Mouse (Mus musculus) bone marrow macrophage, adult 2 months (primary cell): Measurements from ENCODE around the gene Ubxn7.

Source experiments
- CTCF ChIP-seq: IDR thresholded peaks from 2 replicates; pipeline ENCODE4 v1.5.1; 2012; ENCODE audit warnings: low read depth, mild to moderate bottlenecking, low read length, moderate library complexity
- POLR2A ChIP-seq: IDR thresholded peaks from 2 replicates; pipeline ENCODE4 v1.6.1; 2012; ENCODE audit warnings: mild to moderate bottlenecking, low read depth, low read length, borderline replicate concordance

- TF ChIP-seq POLR2A (no peak), CTCF (no peak)
These were observed 101.1 kb downstream of the Ubxn7 start for GRCm38 (mm10) chr16:32433138-32433537.
